ENCODE assay signal across 11 mouse cellular contexts in genomic region chr9:58214519-58215180, GRCm38 (mm10). TPM values are rescaled to one million over a fixed set of nuclear protein-coding genes. Genes with fewer than 3 reads are reported as not detected.
DNase-seq lines count a peak whose midpoint lies in the region; ATAC-seq and TF ChIP-seq lines count a peak whose summit lies in the region.
"Had no signal": no experiment of that assay in that cellular context is flagged by ENCODE, and none has a peak within 500 bp of the region (broad histone marks: within the 10 kb centered on the region; RNA-seq: fewer than 3 reads in every experiment).

No protein-coding gene starts in this region.

- no peak overlapping the region for H3K27ac ChIP-seq in limb, embryonic 12.5 days
- H3K27ac ChIP-seq in limb, embryonic 10.5 days, result no peak overlapping the region
- peak overlapping the region; percentile 58 for H3K27ac ChIP-seq in embryonic facial prominence, embryonic 14.5 days (replicated peaks; ENCODE audit: low read depth, low read length)
- peak overlapping the region; percentile 75 for H3K27ac ChIP-seq in kidney, postnatal 0 days

- WGBS in limb, embryonic 12.5 days, result 63% methylated on average over 8 of the region's 8 CpGs
- WGBS in limb, embryonic 10.5 days, result 67% methylated on average over 8 of the region's 8 CpGs
- 37% methylated on average over 8 of the region's 8 CpGs for WGBS in embryonic facial prominence, embryonic 14.5 days
- WGBS in kidney, postnatal 0 days, result 36% methylated on average over 8 of the region's 8 CpGs

- ATAC-seq in limb, embryonic 12.5 days (ENCODE audit: insufficient number of reproducible peaks, insufficient read depth, low FRiP score, low TSS enrichment, low read depth), result 0 out of 2 replicates have a peak, but pooled peaks have one; percentile 23
- ATAC-seq in embryonic facial prominence, embryonic 14.5 days (ENCODE audit: low read depth), result peak; percentile 21; the same call in 1 of the 2 replicates
- no peak for ATAC-seq in kidney, postnatal 0 days (replicated peaks; ENCODE audit: low FRiP score, low read depth)

- intact Hi-C loops in left cerebral cortex, postnatal 14 days (cut with DNase I), result no loop called here

- no peak for TF ChIP-seq CTCF in kidney, postnatal 0 days (IDR thresholded peaks at IDR 0.05; ENCODE audit: low read depth)

- no peak overlapping the region for H3K4me2 ChIP-seq in limb, embryonic 12.5 days
- H3K4me2 ChIP-seq in embryonic facial prominence, embryonic 14.5 days (ENCODE audit: low read depth, low read length), result no peak overlapping the region
- H3K4me2 ChIP-seq in kidney, postnatal 0 days (ENCODE audit: low read length), result 0 out of 2 replicates have a peak overlapping the region, but pooled peaks have one; percentile 5
- H3K4me2 ChIP-seq: embryonic facial prominence, embryonic 12.5 days had no signal

- H3K4me3 ChIP-seq in limb, embryonic 12.5 days (replicated peaks), result no peak overlapping the region
- H3K4me3 ChIP-seq in limb, embryonic 10.5 days, result no peak overlapping the region
- H3K4me3 ChIP-seq in embryonic facial prominence, embryonic 14.5 days (ENCODE audit: low read depth, low read length), result no peak overlapping the region
- H3K4me3 ChIP-seq in kidney, postnatal 0 days (replicated peaks; ENCODE audit: low read depth, low read length), result no peak overlapping the region
- H3K4me3 ChIP-seq: embryonic facial prominence, embryonic 12.5 days had no signal

- H3K36me3 ChIP-seq in limb, embryonic 12.5 days, result peaks cover 11% of the 10 kb centered on the region
- H3K36me3 ChIP-seq in limb, embryonic 10.5 days, result peaks cover 9% of the 10 kb centered on the region
- H3K36me3 ChIP-seq in embryonic facial prominence, embryonic 14.5 days (ENCODE audit: control insufficient read depth, insufficient read depth, low read length), result no peaks in the 10 kb centered on the region
- peaks cover 8% of the 10 kb centered on the region for H3K36me3 ChIP-seq in kidney, postnatal 0 days (ENCODE audit: insufficient read depth, low read length)

- no peaks in the 10 kb centered on the region for H3K9me3 ChIP-seq in limb, embryonic 12.5 days
- no peaks in the 10 kb centered on the region for H3K9me3 ChIP-seq in limb, embryonic 10.5 days (replicated peaks)
- H3K9me3 ChIP-seq in embryonic facial prominence, embryonic 14.5 days (ENCODE audit: control insufficient read depth, low read length), result no peaks in the 10 kb centered on the region
- no peaks in the 10 kb centered on the region for H3K9me3 ChIP-seq in kidney, postnatal 0 days (replicated peaks; ENCODE audit: low read length)
- H3K9me3 ChIP-seq: embryonic facial prominence, embryonic 12.5 days had no signal

- peaks cover 8% of the 10 kb centered on the region for H3K27me3 ChIP-seq in limb, embryonic 12.5 days
- peaks cover 10% of the 10 kb centered on the region; the same call in 1 of the 2 replicates for H3K27me3 ChIP-seq in limb, embryonic 10.5 days (ENCODE audit: low read depth, poor library complexity, severe bottlenecking)
- H3K27me3 ChIP-seq in embryonic facial prominence, embryonic 14.5 days (replicated peaks; ENCODE audit: control insufficient read depth, insufficient read depth, low read length), result no peaks in the 10 kb centered on the region
- no peaks in the 10 kb centered on the region for H3K27me3 ChIP-seq in kidney, postnatal 0 days (ENCODE audit: insufficient read depth, low read length)
- H3K27me3 ChIP-seq: embryonic facial prominence, embryonic 12.5 days had no signal

- H3K4me1 ChIP-seq in limb, embryonic 12.5 days (replicated peaks), result peaks cover 19% of the 10 kb centered on the region
- H3K4me1 ChIP-seq in limb, embryonic 10.5 days, result peaks cover 32% of the 10 kb centered on the region
- peaks cover 17% of the 10 kb centered on the region for H3K4me1 ChIP-seq in embryonic facial prominence, embryonic 14.5 days (ENCODE audit: control insufficient read depth, insufficient read depth, low read length)
- H3K4me1 ChIP-seq in kidney, postnatal 0 days (replicated peaks; ENCODE audit: insufficient read depth, low read length), result peaks cover 10% of the 10 kb centered on the region

- no peak for DNase-seq in limb, embryonic 10.5 days (ENCODE audit: low spot score)
- peak; percentile 75 for DNase-seq in embryonic facial prominence, embryonic 14.5 days (ENCODE audit: low spot score)
- DNase-seq in kidney, postnatal 0 days (ENCODE audit: low spot score), result peak; percentile 90
- peak; percentile 24 for DNase-seq in lung, postnatal 25 days (ENCODE audit: low spot score)
- DNase-seq in left cerebral cortex, adult 11 months (ENCODE audit: low spot score), result no peak
- DNase-seq in left cerebral cortex, postnatal 14 days (ENCODE audit: low spot score in 2 of 2), result no peak
- DNase-seq: layer of hippocampus, adult 9-11 months; right cerebral cortex, postnatal 14 days had no signal

- H3K9ac ChIP-seq in limb, embryonic 12.5 days (replicated peaks), result no peak overlapping the region
- H3K9ac ChIP-seq in embryonic facial prominence, embryonic 14.5 days (ENCODE audit: low read depth, low read length), result no peak overlapping the region
- no peak overlapping the region for H3K9ac ChIP-seq in kidney, postnatal 0 days (ENCODE audit: low read depth, low read length)
- H3K9ac ChIP-seq: embryonic facial prominence, embryonic 12.5 days had no signal

RNA-seq across cellular contexts. Expression of gene Islr2, which starts 10.5 kb away (rescaled TPM):
- 1.4 and 1.8 TPM in 2 replicates for polyA plus RNA-seq in limb, embryonic 12.5 days (2016; fragmentation: Nextera tagmentation; extraction: Ambion mirVana)
- 0.11 TPM in 1 of 2 replicates, not detected in the other for polyA plus RNA-seq in limb, embryonic 10.5 days (2016; fragmentation: Nextera tagmentation; extraction: Ambion mirVana)
- polyA plus RNA-seq in embryonic facial prominence, embryonic 14.5 days (2014; fragmentation: Nextera tagmentation; extraction: Ambion mirVana), result 2.5 and 3.1 TPM in 2 replicates
- 0.04 and 0.13 TPM in 2 replicates for polyA plus RNA-seq in kidney, postnatal 0 days (2015; fragmentation: Nextera tagmentation; extraction: Ambion mirVana)
- 10 to 100 TPM; 86.1 to 99.6 TPM for total RNA-seq in left cerebral cortex, postnatal 14 days (2021)
- polyA plus RNA-seq: heart, embryonic 14.5 days had no signal

RNA-seq across cellular contexts. Expression of gene Islr, which starts 10.5 kb away (rescaled TPM):
- polyA plus RNA-seq in limb, embryonic 12.5 days (2016; fragmentation: Nextera tagmentation; extraction: Ambion mirVana), result 109 and 120 TPM in 2 replicates
- polyA plus RNA-seq in limb, embryonic 10.5 days (2016; fragmentation: Nextera tagmentation; extraction: Ambion mirVana), result 9.5 and 33.2 TPM in 2 replicates
- 118 and 137 TPM in 2 replicates for polyA plus RNA-seq in embryonic facial prominence, embryonic 14.5 days (2014; fragmentation: Nextera tagmentation; extraction: Ambion mirVana)
- 54.0 and 60.4 TPM in 2 replicates for polyA plus RNA-seq in kidney, postnatal 0 days (2015; fragmentation: Nextera tagmentation; extraction: Ambion mirVana)
- 10 to 100 TPM; 15.8 to 16.2 TPM for total RNA-seq in left cerebral cortex, postnatal 14 days (2021)

RNA-seq across cellular contexts. Expression of gene Pml, which starts 34.9 kb away (rescaled TPM):
- 16.1 and 18.4 TPM in 2 replicates for polyA plus RNA-seq in limb, embryonic 12.5 days (2016; fragmentation: Nextera tagmentation; extraction: Ambion mirVana)
- 20.5 and 21.0 TPM in 2 replicates for polyA plus RNA-seq in limb, embryonic 10.5 days (2016; fragmentation: Nextera tagmentation; extraction: Ambion mirVana)
- polyA plus RNA-seq in embryonic facial prominence, embryonic 14.5 days (2014; fragmentation: Nextera tagmentation; extraction: Ambion mirVana), result 14.6 and 15.3 TPM in 2 replicates
- polyA plus RNA-seq in kidney, postnatal 0 days (2015; fragmentation: Nextera tagmentation; extraction: Ambion mirVana), result 14.3 and 15.2 TPM in 2 replicates
- total RNA-seq in left cerebral cortex, postnatal 14 days (2021), result 10 to 100 TPM; 12.2 to 13.6 TPM

RNA-seq across cellular contexts. Expression of gene Stoml1, which starts 38.3 kb away (rescaled TPM):
- 33.6 and 35.3 TPM in 2 replicates for polyA plus RNA-seq in limb, embryonic 12.5 days (2016; fragmentation: Nextera tagmentation; extraction: Ambion mirVana)
- 21.8 and 26.1 TPM in 2 replicates for polyA plus RNA-seq in limb, embryonic 10.5 days (2016; fragmentation: Nextera tagmentation; extraction: Ambion mirVana)
- 25.0 and 34.1 TPM in 2 replicates for polyA plus RNA-seq in embryonic facial prominence, embryonic 14.5 days (2014; fragmentation: Nextera tagmentation; extraction: Ambion mirVana)
- polyA plus RNA-seq in kidney, postnatal 0 days (2015; fragmentation: Nextera tagmentation; extraction: Ambion mirVana), result 36.6 and 37.6 TPM in 2 replicates
- total RNA-seq in left cerebral cortex, postnatal 14 days (2021), result 10 to 100 TPM; 71.8 to 76.7 TPM

Comparison
In these comparisons a context has a peak if more than half of its experiments do, and no peak if none do; other contexts are left out.
1. H3K27ac ChIP-seq: peak in embryonic facial prominence, embryonic 14.5 days (single experiment) and kidney, postnatal 0 days (single experiment); none in limb, embryonic 12.5 days (single experiment) and limb, embryonic 10.5 days (single experiment).
2. DNase-seq: peak in embryonic facial prominence, embryonic 14.5 days (single experiment), kidney, postnatal 0 days (single experiment) and lung, postnatal 25 days (single experiment); none in limb, embryonic 10.5 days (single experiment), left cerebral cortex, adult 11 months (single experiment) and left cerebral cortex, postnatal 14 days (0 of 2).